Mouse (Mus musculus): ENCODE data around the gene Zfp180. TPM values are rescaled to one million over a fixed set of nuclear protein-coding genes. Genes with fewer than 3 reads are reported as not detected.
A peak's percentile ranks its signal among the peaks of the same experiment; 100 is the strongest.
"Not testable (repeated sequence)": the region's sequence is repeated elsewhere in the genome, so short reads cannot be mapped to it uniquely, and the experiment has no call there.

Gene Zfp180
- 10.8 and 11.2 TPM in 2 replicates for polyA plus RNA-seq (2012; ENCODE audit: insufficient read depth, insufficient read length, missing spikeins)

- Histone ChIP-seq H3K4me1 (ENCODE audit: control insufficient read depth, insufficient read depth, low read length) (peaks cover 13% of the 10 kb centered on the region), H3K27ac (ENCODE audit: insufficient read depth, low read depth, low read length) (peak within 1 kb of the TSS; percentile 39), H3K4me3 (ENCODE audit: insufficient read depth, low read length) (peak within 1 kb of the TSS; percentile 69)
- TF ChIP-seq POLR2A (IDR thresholded peaks at IDR 0.05; ENCODE audit: borderline replicate concordance, low read depth, low read length) (no peak; the same call in 1 of the 2 replicates), CTCF (IDR thresholded peaks at IDR 0.05; ENCODE audit: low read depth, low read length) (no peak)
These were observed at the start of gene Zfp180 for GRCm38 (mm10) chr7:24081634-24082431. Gene Zfp180, plus strand, starts transcription at chr7:24081924.

GRCm38 (mm10) chr7:24052660-24053304 is 28.9 kb upstream of the Zfp180 start, which contains the start of gene Vmn1r183:
Gene Vmn1r183, plus strand, starts transcription at chr7:24053254.
- Histone ChIP-seq H3K4me1 (ENCODE audit: control insufficient read depth, insufficient read depth, low read length) (no peaks in the 10 kb centered on the region), H3K4me3 (ENCODE audit: insufficient read depth, low read length) (no peak within 1 kb of the TSS), H3K27ac (ENCODE audit: insufficient read depth, low read depth, low read length) (no peak within 1 kb of the TSS)
- TF ChIP-seq POLR2A (IDR thresholded peaks at IDR 0.05; ENCODE audit: borderline replicate concordance, low read depth, low read length) (no peak), CTCF (IDR thresholded peaks at IDR 0.05; ENCODE audit: low read depth, low read length) (no peak)

DNA sequence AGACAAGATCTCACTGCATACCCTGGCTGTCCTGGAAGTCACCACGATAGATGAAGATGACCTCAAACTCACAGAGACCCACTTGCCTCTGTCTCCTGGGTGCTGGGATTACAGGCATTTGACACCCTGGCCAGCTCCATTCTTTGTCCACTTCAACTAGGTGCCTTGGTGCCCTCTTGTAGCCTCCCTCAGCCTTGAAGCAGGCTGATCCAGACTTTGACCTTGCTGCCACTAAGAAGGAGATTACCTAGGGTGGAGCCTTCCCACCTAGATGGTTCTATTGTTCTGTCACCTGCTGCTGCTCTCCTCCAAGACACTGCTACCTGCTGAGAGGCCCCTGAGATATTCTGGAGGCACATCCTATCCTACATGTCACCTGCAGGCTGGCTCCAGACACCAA is 7.3 kb upstream of the Zfp180 start:
- not testable (repeated sequence) for H3K27ac ChIP-seq (ENCODE audit: insufficient read depth, low read depth, low read length); H3K4me3 ChIP-seq (ENCODE audit: insufficient read depth, low read length); H3K4me1 ChIP-seq (ENCODE audit: control insufficient read depth, insufficient read depth, low read length)

DNA sequence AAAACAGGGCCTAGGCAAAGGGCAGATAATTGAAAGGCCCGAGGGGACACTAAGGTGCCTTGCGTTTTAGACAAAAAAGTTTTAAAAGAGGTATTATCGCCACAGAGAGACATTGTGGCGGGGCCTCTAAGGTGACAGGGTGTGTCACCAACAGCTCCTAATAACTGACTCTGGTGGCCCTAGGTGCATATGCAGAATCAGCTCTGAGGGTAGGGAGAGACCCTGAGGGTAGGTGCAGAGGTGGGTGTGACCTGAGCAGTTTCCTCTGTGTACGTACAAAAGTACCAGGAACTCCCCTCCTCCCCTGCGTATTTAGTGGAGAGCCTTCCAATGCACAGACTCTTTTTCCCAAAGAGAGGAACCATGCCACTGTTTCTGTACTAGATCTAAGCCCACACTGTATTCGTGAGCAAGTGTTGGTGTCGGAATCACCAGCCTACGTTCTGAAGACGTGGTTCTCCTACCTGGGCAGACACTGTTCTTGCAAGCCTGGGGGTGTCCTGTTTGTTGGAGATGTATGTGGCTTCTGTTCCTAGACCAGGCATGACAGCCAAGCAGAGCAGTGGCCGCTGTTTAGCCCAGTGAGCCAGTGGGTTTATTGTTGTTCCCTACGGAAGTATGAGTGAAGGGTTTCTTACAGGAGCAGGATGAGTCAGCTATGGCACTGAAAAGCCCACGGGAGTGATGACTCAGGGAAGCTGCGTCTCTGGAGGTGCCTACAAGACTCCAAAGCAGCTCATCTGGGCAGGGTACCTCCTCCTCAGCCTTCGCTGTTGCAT is 922 bp downstream of the Zfp180 start:
- peak overlapping the region; percentile 69 for H3K4me3 ChIP-seq (ENCODE audit: insufficient read depth, low read length)
- peaks cover 10% of the 10 kb centered on the region for H3K4me1 ChIP-seq (ENCODE audit: control insufficient read depth, insufficient read depth, low read length)
- TF ChIP-seq CTCF (IDR thresholded peaks at IDR 0.05; ENCODE audit: low read depth, low read length) (no peak), POLR2A (IDR thresholded peaks at IDR 0.05; ENCODE audit: borderline replicate concordance, low read depth, low read length) (no peak)
- H3K27ac ChIP-seq (ENCODE audit: insufficient read depth, low read depth, low read length) = peak overlapping the region; percentile 39

GRCm38 (mm10) chr7:24086871-24087270 is 5.1 kb downstream of the Zfp180 start:
- no peak overlapping the region for H3K27ac ChIP-seq (ENCODE audit: insufficient read depth, low read depth, low read length)
- peaks cover 10% of the 10 kb centered on the region for H3K4me1 ChIP-seq (ENCODE audit: control insufficient read depth, insufficient read depth, low read length)
- TF ChIP-seq POLR2A (IDR thresholded peaks at IDR 0.05; ENCODE audit: borderline replicate concordance, low read depth, low read length) = no peak
- TF ChIP-seq CTCF (IDR thresholded peaks at IDR 0.05; ENCODE audit: low read depth, low read length) = no peak
- no peak overlapping the region for H3K4me3 ChIP-seq (ENCODE audit: insufficient read depth, low read length)

GRCm38 (mm10) chr7:24087485-24088125 is 5.9 kb downstream of the Zfp180 start:
- H3K4me1 ChIP-seq (ENCODE audit: control insufficient read depth, insufficient read depth, low read length) = peaks cover 10% of the 10 kb centered on the region
- no peak overlapping the region for H3K27ac ChIP-seq (ENCODE audit: insufficient read depth, low read depth, low read length)
- TF ChIP-seq POLR2A (IDR thresholded peaks at IDR 0.05; ENCODE audit: borderline replicate concordance, low read depth, low read length) = no peak
- TF ChIP-seq CTCF (IDR thresholded peaks at IDR 0.05; ENCODE audit: low read depth, low read length) = no peak
- no peak overlapping the region for H3K4me3 ChIP-seq (ENCODE audit: insufficient read depth, low read length)

DNA sequence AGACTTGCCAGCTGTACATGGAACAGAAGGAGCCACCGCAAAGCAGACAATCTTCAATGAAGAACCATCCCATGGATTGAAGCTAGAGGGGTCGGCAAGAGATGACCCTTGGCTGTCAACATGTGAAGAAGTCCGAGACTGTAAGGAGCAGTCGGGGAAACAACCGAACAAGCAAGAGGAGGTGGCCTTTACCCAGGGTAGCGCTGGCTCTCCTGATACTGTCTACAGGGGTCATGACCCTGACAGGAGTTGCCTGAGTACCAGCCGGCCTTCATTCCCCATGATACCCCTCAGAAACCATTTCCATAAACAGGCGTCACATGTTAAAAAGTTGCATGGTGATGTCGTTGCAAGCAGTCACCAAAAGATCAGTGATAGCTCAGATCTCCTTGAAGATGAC is 22.7 kb downstream of the Zfp180 start:
- H3K27ac ChIP-seq (ENCODE audit: insufficient read depth, low read depth, low read length) = no peak overlapping the region
- no peaks in the 10 kb centered on the region for H3K4me1 ChIP-seq (ENCODE audit: control insufficient read depth, insufficient read depth, low read length)
- no peak overlapping the region for H3K4me3 ChIP-seq (ENCODE audit: insufficient read depth, low read length)
- TF ChIP-seq POLR2A (IDR thresholded peaks at IDR 0.05; ENCODE audit: borderline replicate concordance, low read depth, low read length) = no peak
- no peak for TF ChIP-seq CTCF (IDR thresholded peaks at IDR 0.05; ENCODE audit: low read depth, low read length)

GRCm38 (mm10) chr7:24105144-24105703 is 23.5 kb downstream of the Zfp180 start:
- H3K27ac ChIP-seq (ENCODE audit: insufficient read depth, low read depth, low read length) = no peak overlapping the region
- TF ChIP-seq CTCF (IDR thresholded peaks at IDR 0.05; ENCODE audit: low read depth, low read length) (no peak), POLR2A (IDR thresholded peaks at IDR 0.05; ENCODE audit: borderline replicate concordance, low read depth, low read length) (no peak)
- H3K4me1 ChIP-seq (ENCODE audit: control insufficient read depth, insufficient read depth, low read length) = no peaks in the 10 kb centered on the region
- H3K4me3 ChIP-seq (ENCODE audit: insufficient read depth, low read length) = no peak overlapping the region

- no peak overlapping the region for H3K27ac ChIP-seq (ENCODE audit: insufficient read depth, low read depth, low read length)
- no peaks in the 10 kb centered on the region for H3K4me1 ChIP-seq (ENCODE audit: control insufficient read depth, insufficient read depth, low read length)
- no peak for TF ChIP-seq CTCF (IDR thresholded peaks at IDR 0.05; ENCODE audit: low read depth, low read length)
- TF ChIP-seq POLR2A (IDR thresholded peaks at IDR 0.05; ENCODE audit: borderline replicate concordance, low read depth, low read length) = no peak
- H3K4me3 ChIP-seq (ENCODE audit: insufficient read depth, low read length) = no peak overlapping the region
These were observed 29.1 kb downstream of the Zfp180 start for GRCm38 (mm10) chr7:24110839-24111238.
